Comparison of ENCODE assay signal across 8 mouse cellular contexts in genomic region chr8:84104221-84104620, GRCm38 (mm10). TPM values are rescaled to one million over a fixed set of nuclear protein-coding genes. Genes with fewer than 3 reads are reported as not detected.
DNase-seq lines count a peak whose midpoint lies in the region; ATAC-seq and TF ChIP-seq lines count a peak whose summit lies in the region.

No protein-coding gene starts in this region.

- peak overlapping the region; percentile 98 for H3K27ac ChIP-seq in heart, embryonic 10.5 days
- H3K27ac ChIP-seq in ES-Bruce4 (ENCODE audit: insufficient read depth, low read length) = no peak overlapping the region
- peak overlapping the region; percentile 79 for H3K27ac ChIP-seq in heart, postnatal 0 days (ENCODE audit: low read depth)
- H3K27ac ChIP-seq in limb, embryonic 12.5 days = peak overlapping the region; percentile 92
- H3K27ac ChIP-seq in midbrain, embryonic 11.5 days (ENCODE audit: low read depth, low read length) = peak overlapping the region; percentile 79

- peak overlapping the region; percentile 78 for H3K4me3 ChIP-seq in heart, embryonic 10.5 days
- H3K4me3 ChIP-seq in ES-Bruce4 (ENCODE audit: low read depth, low read length) = peak overlapping the region; percentile 66
- H3K4me3 ChIP-seq in heart, postnatal 0 days (ENCODE audit: low read depth, low read length) = peak overlapping the region; percentile 90
- H3K4me3 ChIP-seq in limb, embryonic 12.5 days (replicated peaks) = peak overlapping the region; percentile 65
- H3K4me3 ChIP-seq in midbrain, embryonic 11.5 days (ENCODE audit: low read depth, low read length) = peak overlapping the region; percentile 74

- intact Hi-C loops in heart, postnatal 14 days (cut with DNase I) = no loop called here

- peak; percentile 54 for ATAC-seq in heart, postnatal 0 days (ENCODE audit: insufficient read depth, low read depth)
- ATAC-seq in limb, embryonic 12.5 days (ENCODE audit: insufficient number of reproducible peaks, insufficient read depth, low FRiP score, low TSS enrichment, low read depth) = peak; percentile 80
- ATAC-seq in midbrain, embryonic 11.5 days (ENCODE audit: low FRiP score) = peak; percentile 85

- peak overlapping the region; percentile 83 for H3K4me2 ChIP-seq in heart, postnatal 0 days (ENCODE audit: low read depth, low read length)
- peak overlapping the region; percentile 78 for H3K4me2 ChIP-seq in limb, embryonic 12.5 days
- H3K4me2 ChIP-seq in midbrain, embryonic 11.5 days = peak overlapping the region; percentile 94

- no peaks in the 10 kb centered on the region for H3K9me3 ChIP-seq in heart, embryonic 10.5 days
- H3K9me3 ChIP-seq in ES-Bruce4 (replicated peaks; ENCODE audit: control insufficient read depth, insufficient read depth, low read length, poor library complexity, severe bottlenecking) = no peaks in the 10 kb centered on the region
- H3K9me3 ChIP-seq in heart, postnatal 0 days (replicated peaks; ENCODE audit: control insufficient read depth, low read length) = no peaks in the 10 kb centered on the region
- H3K9me3 ChIP-seq in limb, embryonic 12.5 days = peaks cover 4% of the 10 kb centered on the region; the same call in 1 of the 2 replicates
- H3K9me3 ChIP-seq in midbrain, embryonic 11.5 days (ENCODE audit: control insufficient read depth, low read length) = no peaks in the 10 kb centered on the region

- DNase-seq in heart, embryonic 10.5 days (ENCODE audit: low spot score) = peak; percentile 93
- no peak for DNase-seq in heart, postnatal 14 days
- DNase-seq in cerebellum, adult 9-11 months = peak; percentile 76
- peak; percentile 46 for DNase-seq in heart, postnatal 0 days (ENCODE audit: low spot score)
- DNase-seq in midbrain, embryonic 11.5 days (ENCODE audit: low spot score, missing footprints) = no peak
- peak; percentile 71 for DNase-seq in testis, postnatal 14 days (ENCODE audit: low spot score)

- no peak for TF ChIP-seq EP300 in ES-Bruce4 (IDR thresholded peaks at IDR 0.05; ENCODE audit: insufficient read depth, low read depth, low read length)
- no peak for TF ChIP-seq EP300 in heart, postnatal 0 days (IDR thresholded peaks at IDR 0.05; ENCODE audit: low read depth)

- no peaks in the 10 kb centered on the region for H3K27me3 ChIP-seq in heart, embryonic 10.5 days (ENCODE audit: insufficient read depth, poor library complexity, severe bottlenecking)
- H3K27me3 ChIP-seq in ES-Bruce4 (ENCODE audit: control insufficient read depth, insufficient read depth, low read length, poor library complexity, severe bottlenecking) = no peaks in the 10 kb centered on the region
- no peaks in the 10 kb centered on the region for H3K27me3 ChIP-seq in heart, postnatal 0 days (ENCODE audit: control insufficient read depth, insufficient read depth, low read length)
- no peaks in the 10 kb centered on the region for H3K27me3 ChIP-seq in limb, embryonic 12.5 days
- no peaks in the 10 kb centered on the region for H3K27me3 ChIP-seq in midbrain, embryonic 11.5 days (ENCODE audit: control insufficient read depth, insufficient read depth, low read length)

- TF ChIP-seq POLR2A in ES-Bruce4 (IDR thresholded peaks at IDR 0.05; ENCODE audit: insufficient read depth, low read length) = no peak

- WGBS in heart, embryonic 10.5 days = under 1% methylated on average over 28 of the region's 29 CpGs
- under 1% methylated on average over 22 of the region's 29 CpGs for WGBS in heart, postnatal 0 days
- WGBS in limb, embryonic 12.5 days = 2% methylated on average over 22 of the region's 29 CpGs
- WGBS in midbrain, embryonic 11.5 days = under 1% methylated on average over 26 of the region's 29 CpGs

- no peak for TF ChIP-seq CTCF in ES-Bruce4 (IDR thresholded peaks at IDR 0.05; ENCODE audit: low read depth, low read length)
- TF ChIP-seq CTCF in heart, postnatal 0 days (IDR thresholded peaks at IDR 0.05; ENCODE audit: low read depth) = no peak; the same call in 1 of the 2 replicates

- peak overlapping the region; percentile 93 for H3K9ac ChIP-seq in ES-Bruce4 (ENCODE audit: low read depth, poor library complexity, severe bottlenecking)
- peak overlapping the region; percentile 85 for H3K9ac ChIP-seq in heart, postnatal 0 days (replicated peaks; ENCODE audit: low read depth, low read length)
- H3K9ac ChIP-seq in limb, embryonic 12.5 days (replicated peaks) = peak overlapping the region; percentile 87
- peak overlapping the region; percentile 86 for H3K9ac ChIP-seq in midbrain, embryonic 11.5 days (ENCODE audit: low read length)

- peaks cover 16% of the 10 kb centered on the region for H3K4me1 ChIP-seq in heart, embryonic 10.5 days
- no peaks in the 10 kb centered on the region for H3K4me1 ChIP-seq in ES-Bruce4 (ENCODE audit: control insufficient read depth, insufficient read depth, low read length)
- peaks cover 8% of the 10 kb centered on the region for H3K4me1 ChIP-seq in heart, postnatal 0 days (ENCODE audit: control insufficient read depth, insufficient read depth)
- peaks cover 23% of the 10 kb centered on the region for H3K4me1 ChIP-seq in limb, embryonic 12.5 days (replicated peaks)
- peaks cover 16% of the 10 kb centered on the region for H3K4me1 ChIP-seq in midbrain, embryonic 11.5 days (ENCODE audit: control insufficient read depth, insufficient read depth, low read length)

- peaks cover 32% of the 10 kb centered on the region for H3K36me3 ChIP-seq in heart, embryonic 10.5 days
- peaks cover 12% of the 10 kb centered on the region for H3K36me3 ChIP-seq in ES-Bruce4 (ENCODE audit: control insufficient read depth, insufficient read depth, low read length, poor library complexity, severe bottlenecking)
- peaks cover 12% of the 10 kb centered on the region; the same call in 1 of the 2 replicates for H3K36me3 ChIP-seq in heart, postnatal 0 days (replicated peaks; ENCODE audit: control insufficient read depth, insufficient read depth, low read length)
- peaks cover 37% of the 10 kb centered on the region for H3K36me3 ChIP-seq in limb, embryonic 12.5 days
- H3K36me3 ChIP-seq in midbrain, embryonic 11.5 days (ENCODE audit: control insufficient read depth, insufficient read depth, low read length) = peaks cover 3% of the 10 kb centered on the region; the same call in 1 of the 2 replicates

RNA-seq across cellular contexts. Expression of gene Dcaf15, which starts 0.3 kb away (rescaled TPM):
- polyA plus RNA-seq in heart, embryonic 10.5 days (2016; fragmentation: Nextera tagmentation; extraction: Ambion mirVana) = 10.4 and 14.2 TPM in 2 replicates
- 1 to 10 TPM; 9.7 to 9.8 TPM for total RNA-seq in heart, postnatal 14 days (2021)
- 43.4 and 44.0 TPM in 2 replicates for polyA plus RNA-seq in ES-Bruce4 (2011; ENCODE audit: insufficient read depth, insufficient read length, low read depth, missing spikeins)
- 16.1 and 29.3 TPM in 2 replicates for total RNA-seq in heart, postnatal 0 days (2014; rRNA removed; ENCODE audit: low replicate concordance)
- polyA plus RNA-seq in heart, postnatal 0 days (2015; fragmentation: Nextera tagmentation; extraction: Ambion mirVana) = 2.9 and 3.3 TPM in 2 replicates
- polyA plus RNA-seq in limb, embryonic 12.5 days (2016; fragmentation: Nextera tagmentation; extraction: Ambion mirVana) = 16.3 and 17.0 TPM in 2 replicates
- polyA plus RNA-seq in midbrain, embryonic 11.5 days (2014; fragmentation: Nextera tagmentation; extraction: Ambion mirVana) = 12.2 and 14.3 TPM in 2 replicates

RNA-seq across cellular contexts. Expression of gene Podnl1, which starts 21.6 kb away (rescaled TPM):
- polyA plus RNA-seq in heart, embryonic 10.5 days (2016; fragmentation: Nextera tagmentation; extraction: Ambion mirVana) = 0.05 and 0.10 TPM in 2 replicates
- total RNA-seq in heart, postnatal 14 days (2021) = under 1 TPM in 1 of 2 experiments, not detected in 1; 0.12 TPM
- 0.33 TPM in 1 of 2 replicates, not detected in the other for polyA plus RNA-seq in ES-Bruce4 (2011; ENCODE audit: insufficient read depth, insufficient read length, low read depth, missing spikeins)
- not detected in 2 replicates for total RNA-seq in heart, postnatal 0 days (2014; rRNA removed; ENCODE audit: low replicate concordance)
- polyA plus RNA-seq in heart, postnatal 0 days (2015; fragmentation: Nextera tagmentation; extraction: Ambion mirVana) = 0.04 TPM in 2 replicates
- 0.83 and 1.1 TPM in 2 replicates for polyA plus RNA-seq in limb, embryonic 12.5 days (2016; fragmentation: Nextera tagmentation; extraction: Ambion mirVana)
- 0.25 and 0.32 TPM in 2 replicates for polyA plus RNA-seq in midbrain, embryonic 11.5 days (2014; fragmentation: Nextera tagmentation; extraction: Ambion mirVana)

RNA-seq across cellular contexts. Expression of gene Rfx1, which starts 37.6 kb away (rescaled TPM):
- polyA plus RNA-seq in heart, embryonic 10.5 days (2016; fragmentation: Nextera tagmentation; extraction: Ambion mirVana) = 6.5 and 7.3 TPM in 2 replicates
- total RNA-seq in heart, postnatal 14 days (2021) = 10 to 100 TPM; 12.2 to 12.7 TPM
- 9.6 and 10.5 TPM in 2 replicates for polyA plus RNA-seq in ES-Bruce4 (2011; ENCODE audit: insufficient read depth, insufficient read length, low read depth, missing spikeins)
- total RNA-seq in heart, postnatal 0 days (2014; rRNA removed; ENCODE audit: low replicate concordance) = 11.7 and 15.3 TPM in 2 replicates
- polyA plus RNA-seq in heart, postnatal 0 days (2015; fragmentation: Nextera tagmentation; extraction: Ambion mirVana) = 2.3 and 2.4 TPM in 2 replicates
- polyA plus RNA-seq in limb, embryonic 12.5 days (2016; fragmentation: Nextera tagmentation; extraction: Ambion mirVana) = 10.1 and 11.1 TPM in 2 replicates
- 6.0 and 7.8 TPM in 2 replicates for polyA plus RNA-seq in midbrain, embryonic 11.5 days (2014; fragmentation: Nextera tagmentation; extraction: Ambion mirVana)

RNA-seq across cellular contexts. Expression of gene Gm10643, which starts 39.3 kb away (rescaled TPM):
- 1.0 and 1.4 TPM in 2 replicates for polyA plus RNA-seq in heart, embryonic 10.5 days (2016; fragmentation: Nextera tagmentation; extraction: Ambion mirVana)
- total RNA-seq in heart, postnatal 14 days (2021) = 1 to 10 TPM; 2.6 to 3.3 TPM
- polyA plus RNA-seq in ES-Bruce4 (2011; ENCODE audit: insufficient read depth, insufficient read length, low read depth, missing spikeins) = 0.56 and 0.76 TPM in 2 replicates
- total RNA-seq in heart, postnatal 0 days (2014; rRNA removed; ENCODE audit: low replicate concordance) = 1.3 and 3.8 TPM in 2 replicates
- 1.0 and 1.7 TPM in 2 replicates for polyA plus RNA-seq in heart, postnatal 0 days (2015; fragmentation: Nextera tagmentation; extraction: Ambion mirVana)
- 1.5 and 1.9 TPM in 2 replicates for polyA plus RNA-seq in limb, embryonic 12.5 days (2016; fragmentation: Nextera tagmentation; extraction: Ambion mirVana)
- polyA plus RNA-seq in midbrain, embryonic 11.5 days (2014; fragmentation: Nextera tagmentation; extraction: Ambion mirVana) = 2.2 and 2.4 TPM in 2 replicates

RNA-seq across cellular contexts. Expression of gene Cc2d1a, which starts 43.5 kb away (rescaled TPM):
- polyA plus RNA-seq in heart, embryonic 10.5 days (2016; fragmentation: Nextera tagmentation; extraction: Ambion mirVana) = 19.5 and 19.7 TPM in 2 replicates
- total RNA-seq in heart, postnatal 14 days (2021) = 10 to 100 TPM; 12.8 to 13.5 TPM
- 18.0 and 27.2 TPM in 2 replicates for polyA plus RNA-seq in ES-Bruce4 (2011; ENCODE audit: insufficient read depth, insufficient read length, low read depth, missing spikeins)
- total RNA-seq in heart, postnatal 0 days (2014; rRNA removed; ENCODE audit: low replicate concordance) = 13.1 and 17.1 TPM in 2 replicates
- polyA plus RNA-seq in heart, postnatal 0 days (2015; fragmentation: Nextera tagmentation; extraction: Ambion mirVana) = 8.4 and 10.2 TPM in 2 replicates
- 26.2 and 28.7 TPM in 2 replicates for polyA plus RNA-seq in limb, embryonic 12.5 days (2016; fragmentation: Nextera tagmentation; extraction: Ambion mirVana)
- 7.6 and 8.9 TPM in 2 replicates for polyA plus RNA-seq in midbrain, embryonic 11.5 days (2014; fragmentation: Nextera tagmentation; extraction: Ambion mirVana)

Comparison
In these comparisons a context has a peak if more than half of its experiments do, and no peak if none do; other contexts are left out.
1. DNase-seq: peak in heart, embryonic 10.5 days (single experiment), cerebellum, adult 9-11 months (single experiment), heart, postnatal 0 days (single experiment) and testis, postnatal 14 days (single experiment); none in heart, postnatal 14 days (0 of 2) and midbrain, embryonic 11.5 days (single experiment).
2. Peak in every context shown above with its lines, with median percentiles within 50 percentile points of each other: H3K4me3 ChIP-seq, H3K9ac ChIP-seq, ATAC-seq and H3K4me2 ChIP-seq.